Mouse (Mus musculus): ENCODE results near the gene Fgg. TPM values are rescaled to one million over a fixed set of nuclear protein-coding genes. Genes with fewer than 3 reads are reported as not detected.

The Fgg gene
- polyA plus RNA-seq, 1 experiment from 2014 or later: not detected

GRCm38 (mm10) chr3:83027546-83028251 is 20.2 kb downstream of the Fgg start:
- 82% methylated on average over 9 of the region's 9 CpGs for WGBS
- Histone ChIP-seq H3K27me3 (replicated peaks) (no peaks in the 10 kb centered on the region), H3K36me3 (no peaks in the 10 kb centered on the region), H3K4me2 (no peak overlapping the region), H3K9ac (replicated peaks) (no peak overlapping the region), H3K27ac (replicated peaks) (no peak overlapping the region), H3K9me3 (replicated peaks) (no peaks in the 10 kb centered on the region), H3K4me3 (replicated peaks) (no peak overlapping the region), H3K4me1 (no peaks in the 10 kb centered on the region)
- ATAC-seq (ENCODE audit: low FRiP score): no peak

GRCm38 (mm10) chr3:83030331-83030730 is 22.8 kb downstream of the Fgg start:
- Histone ChIP-seq H3K4me3 (replicated peaks) (no peak overlapping the region), H3K36me3 (no peaks in the 10 kb centered on the region), H3K4me1 (no peaks in the 10 kb centered on the region), H3K9ac (replicated peaks) (no peak overlapping the region), H3K27me3 (replicated peaks) (no peaks in the 10 kb centered on the region), H3K27ac (replicated peaks) (no peak overlapping the region), H3K4me2 (no peak overlapping the region), H3K9me3 (replicated peaks) (no peaks in the 10 kb centered on the region)
- no peak for ATAC-seq (ENCODE audit: low FRiP score)
- 90% methylated on average over 4 of the region's 4 CpGs for WGBS

GRCm38 (mm10) chr3:83032746-83033308 is 25.3 kb downstream of the Fgg start:
- no peaks in the 10 kb centered on the region for H3K27me3 ChIP-seq (replicated peaks)
- WGBS: 45% methylated on average over 13 of the region's 13 CpGs
- no peak for ATAC-seq (ENCODE audit: low FRiP score)
- H3K27ac ChIP-seq (replicated peaks): no peak overlapping the region
- peak overlapping the region; percentile 13; the same call in 1 of the 2 replicates for H3K4me3 ChIP-seq (replicated peaks)
- no peaks in the 10 kb centered on the region for H3K9me3 ChIP-seq (replicated peaks)
- H3K4me1 ChIP-seq: no peaks in the 10 kb centered on the region
- peak overlapping the region; percentile 38 for H3K4me2 ChIP-seq
- no peak overlapping the region for H3K9ac ChIP-seq (replicated peaks)
- H3K36me3 ChIP-seq: no peaks in the 10 kb centered on the region

- no peaks in the 10 kb centered on the region for H3K36me3 ChIP-seq
- no peaks in the 10 kb centered on the region for H3K27me3 ChIP-seq (replicated peaks)
- H3K27ac ChIP-seq (replicated peaks): no peak overlapping the region
- no peaks in the 10 kb centered on the region for H3K4me1 ChIP-seq
- no peaks in the 10 kb centered on the region for H3K9me3 ChIP-seq (replicated peaks)
- no peak overlapping the region for H3K4me3 ChIP-seq (replicated peaks)
- no peak for ATAC-seq (ENCODE audit: low FRiP score)
- H3K9ac ChIP-seq (replicated peaks): no peak overlapping the region
- 85% methylated on average over 8 of the region's 8 CpGs for WGBS
- no peak overlapping the region for H3K4me2 ChIP-seq
These were observed 26.3 kb downstream of the Fgg start for GRCm38 (mm10) chr3:83033801-83034200.

- H3K9me3 ChIP-seq (replicated peaks): no peaks in the 10 kb centered on the region
- no peak overlapping the region for H3K9ac ChIP-seq (replicated peaks)
- H3K27me3 ChIP-seq (replicated peaks): no peaks in the 10 kb centered on the region
- 71% methylated on average over 2 of the region's 2 CpGs for WGBS
- ATAC-seq (ENCODE audit: low FRiP score): no peak
- H3K36me3 ChIP-seq: no peaks in the 10 kb centered on the region
- H3K27ac ChIP-seq (replicated peaks): no peak overlapping the region
- H3K4me1 ChIP-seq: no peaks in the 10 kb centered on the region
- H3K4me3 ChIP-seq (replicated peaks): no peak overlapping the region
- H3K4me2 ChIP-seq: no peak overlapping the region
These were observed 31.3 kb downstream of the Fgg start for GRCm38 (mm10) chr3:83038865-83039264.

- Histone ChIP-seq H3K36me3 (no peaks in the 10 kb centered on the region), H3K9ac (replicated peaks) (no peak overlapping the region), H3K4me3 (replicated peaks) (no peak overlapping the region), H3K4me2 (no peak overlapping the region), H3K9me3 (replicated peaks) (no peaks in the 10 kb centered on the region), H3K4me1 (no peaks in the 10 kb centered on the region), H3K27ac (replicated peaks) (no peak overlapping the region), H3K27me3 (replicated peaks) (no peaks in the 10 kb centered on the region)
- 83% methylated on average over 4 of the region's 4 CpGs for WGBS
- ATAC-seq (ENCODE audit: low FRiP score): no peak
These were observed 32.1 kb downstream of the Fgg start for GRCm38 (mm10) chr3:83039666-83040065.

GRCm38 (mm10) chr3:83042451-83042850 is 34.9 kb downstream of the Fgg start:
- H3K4me1 ChIP-seq: no peaks in the 10 kb centered on the region
- ATAC-seq (ENCODE audit: low FRiP score): no peak

GRCm38 (mm10) chr3:83046649-83047048 is 39.1 kb downstream of the Fgg start:
- Histone ChIP-seq H3K4me1 (no peaks in the 10 kb centered on the region), H3K36me3 (no peaks in the 10 kb centered on the region), H3K9me3 (replicated peaks) (no peaks in the 10 kb centered on the region), H3K4me2 (no peak overlapping the region), H3K27ac (replicated peaks) (no peak overlapping the region), H3K27me3 (replicated peaks) (no peaks in the 10 kb centered on the region), H3K9ac (replicated peaks) (no peak overlapping the region), H3K4me3 (replicated peaks) (no peak overlapping the region)
- ATAC-seq (ENCODE audit: low FRiP score): no peak
- WGBS: 91% methylated on average over 11 of the region's 11 CpGs

More at GRCm38 (mm10) chr3:83042451-83042850, 34.9 kb downstream of the Fgg start:
- Histone ChIP-seq H3K4me3 (replicated peaks) (no peak overlapping the region), H3K27me3 (replicated peaks) (no peaks in the 10 kb centered on the region), H3K27ac (replicated peaks) (no peak overlapping the region), H3K9me3 (replicated peaks) (no peaks in the 10 kb centered on the region), H3K9ac (replicated peaks) (no peak overlapping the region), H3K36me3 (no peaks in the 10 kb centered on the region), H3K4me2 (no peak overlapping the region)
- 95% methylated on average over 5 of the region's 5 CpGs for WGBS

GRCm38 (mm10) chr3:83049680-83050079 is 42.2 kb downstream of the Fgg start, which contains the start of gene Fgb:
TSS of gene Fgb (minus strand) at chr3:83049863.
- Histone ChIP-seq H3K9ac (replicated peaks) (no peak within 1 kb of the TSS), H3K4me3 (replicated peaks) (no peak within 1 kb of the TSS), H3K36me3 (no peaks in the 10 kb centered on the region), H3K27me3 (replicated peaks) (no peaks in the 10 kb centered on the region), H3K9me3 (replicated peaks) (no peaks in the 10 kb centered on the region), H3K4me1 (no peaks in the 10 kb centered on the region), H3K4me2 (no peak within 1 kb of the TSS), H3K27ac (replicated peaks) (no peak within 1 kb of the TSS)
- no peak for ATAC-seq (ENCODE audit: low FRiP score)
- 83% methylated on average over 8 of the region's 8 CpGs for WGBS

GRCm38 (mm10) chr3:83050661-83051060 is 43.1 kb downstream of the Fgg start:
- no peak overlapping the region for H3K4me2 ChIP-seq
- no peaks in the 10 kb centered on the region for H3K4me1 ChIP-seq
- no peaks in the 10 kb centered on the region for H3K36me3 ChIP-seq
- no peaks in the 10 kb centered on the region for H3K9me3 ChIP-seq (replicated peaks)
- no peak overlapping the region for H3K9ac ChIP-seq (replicated peaks)
- 85% methylated on average over 5 of the region's 5 CpGs for WGBS
- ATAC-seq (ENCODE audit: low FRiP score): no peak
- no peak overlapping the region for H3K27ac ChIP-seq (replicated peaks)
- H3K4me3 ChIP-seq (replicated peaks): no peak overlapping the region
- no peaks in the 10 kb centered on the region for H3K27me3 ChIP-seq (replicated peaks)

GRCm38 (mm10) chr3:83052102-83052501 is 44.6 kb downstream of the Fgg start:
- Histone ChIP-seq H3K4me3 (replicated peaks) (no peak overlapping the region), H3K9me3 (replicated peaks) (no peaks in the 10 kb centered on the region), H3K27ac (replicated peaks) (no peak overlapping the region), H3K9ac (replicated peaks) (no peak overlapping the region), H3K4me2 (no peak overlapping the region), H3K4me1 (peaks cover 13% of the 10 kb centered on the region), H3K27me3 (replicated peaks) (no peaks in the 10 kb centered on the region), H3K36me3 (0 out of 2 replicates have a peak, but pooled peaks cover 3% of the 10 kb centered on the region)
- no peak for ATAC-seq (ENCODE audit: low FRiP score)
- WGBS: 73% methylated on average over 5 of the region's 5 CpGs

- WGBS: 92% methylated on average over 7 of the region's 7 CpGs
- peaks cover 16% of the 10 kb centered on the region for H3K4me1 ChIP-seq
- H3K9ac ChIP-seq (replicated peaks): no peak overlapping the region
- H3K27me3 ChIP-seq (replicated peaks): no peaks in the 10 kb centered on the region
- no peak overlapping the region for H3K27ac ChIP-seq (replicated peaks)
- no peak for ATAC-seq (ENCODE audit: low FRiP score)
- H3K36me3 ChIP-seq: peaks cover 9% of the 10 kb centered on the region; the same call in 1 of the 2 replicates
- no peak overlapping the region for H3K4me3 ChIP-seq (replicated peaks)
- no peak overlapping the region for H3K4me2 ChIP-seq
- no peaks in the 10 kb centered on the region for H3K9me3 ChIP-seq (replicated peaks)
These were observed 45.6 kb downstream of the Fgg start for GRCm38 (mm10) chr3:83053126-83053525.
